Mouse (Mus musculus) adrenal gland, postnatal 36 days (tissue): ENCODE measurements around the gene Fam104a. TPM values are rescaled to one million over a fixed set of nuclear protein-coding genes. Genes with fewer than 3 reads are reported as not detected.

Experiments
- DNase-seq, 2 experiments: peaks; one replicate each; pipeline ENCODE4 v3.0.0; 2021; ENCODE audit warnings: mixed read lengths in 1 of 2
- total RNA-seq, 2 experiments: library from RNA; stranded (reverse); gene quantifications; 2 replicates each; pipeline ENCODE4 v1.2.3; 2021

Fam104a gene
- total RNA-seq, 2 experiments from 2014 or later: 32.0 to 39.7 TPM

DNA sequence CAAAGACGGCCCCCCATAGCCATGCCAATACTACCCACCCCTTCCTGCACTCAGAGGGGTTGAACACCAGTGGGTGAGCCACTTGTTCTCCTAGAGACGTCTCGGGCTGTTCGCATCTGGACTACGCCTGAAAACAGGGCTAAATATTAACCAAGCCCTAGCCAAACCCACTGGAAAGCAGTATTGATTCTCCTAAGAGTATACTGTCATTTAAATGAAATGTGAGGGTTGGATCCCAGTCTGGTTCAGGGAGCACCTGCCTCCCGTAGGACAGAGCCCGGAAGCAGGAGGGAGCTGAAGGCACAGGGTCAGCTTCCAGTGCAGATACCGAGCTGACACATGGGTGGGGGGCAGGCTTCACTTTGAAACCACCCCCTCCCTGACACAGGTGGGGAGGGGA, 52.1 kb downstream of the Fam104a start:
- DNase-seq: no peak

DNA sequence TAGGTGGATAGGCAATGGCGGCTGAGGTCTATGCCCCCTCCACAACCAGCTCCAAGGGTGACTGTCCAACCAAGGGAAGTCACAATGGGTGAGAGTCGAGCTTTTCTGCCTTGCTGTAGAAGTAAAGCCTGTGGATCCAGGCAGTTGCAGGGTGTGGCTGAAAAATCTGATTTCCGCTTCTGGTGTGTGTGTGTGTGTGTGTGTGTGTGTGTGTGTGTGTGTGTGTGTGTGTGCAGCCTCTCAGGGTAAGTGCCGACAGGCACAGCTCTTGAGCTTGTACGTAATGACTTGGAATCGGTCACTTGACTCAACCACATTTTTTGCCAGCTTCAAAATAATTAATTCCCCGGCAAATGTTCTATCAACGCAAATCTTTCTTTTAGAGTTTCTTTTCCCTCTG, 52.7 kb downstream of the Fam104a start:
- DNase-seq: no peak

DNA sequence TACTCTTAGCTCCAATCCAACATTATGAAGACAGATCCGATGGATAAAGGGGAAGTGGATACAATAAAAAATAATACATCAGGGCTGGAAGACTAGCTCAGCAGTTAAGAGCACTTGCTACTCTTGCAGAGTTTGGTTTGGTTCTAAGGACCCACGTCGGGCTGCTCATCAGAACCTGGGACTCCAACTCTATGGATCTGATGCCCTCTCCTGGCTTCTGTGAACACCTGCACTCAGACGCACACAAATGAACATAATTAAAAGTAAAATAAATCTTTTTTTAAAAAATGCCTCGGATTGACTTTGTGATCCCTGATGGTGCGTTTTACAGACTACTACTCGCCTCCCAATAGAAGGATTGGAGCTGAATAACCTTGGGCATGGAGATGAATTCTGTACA, 53.3 kb downstream of the Fam104a start:
- DNase-seq: no peak

DNA sequence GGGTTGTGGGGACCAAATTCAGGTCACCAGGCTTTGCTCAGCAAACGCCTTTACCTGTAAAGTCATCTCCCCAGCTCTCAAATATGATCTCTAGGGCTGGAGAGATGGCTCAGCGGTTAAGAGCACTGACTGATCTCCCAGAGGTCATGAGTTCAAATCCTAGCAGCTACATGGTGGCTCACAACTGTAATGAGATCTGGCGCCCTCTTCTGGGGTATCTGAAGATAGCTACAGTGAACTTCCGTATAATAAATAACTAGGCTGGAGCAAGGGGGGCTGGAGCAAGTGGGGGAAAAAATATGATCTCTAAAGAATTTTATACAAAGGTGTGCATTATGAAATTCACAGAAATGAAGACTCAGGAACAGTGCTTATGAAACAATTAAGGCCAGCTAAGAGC, 56.2 kb downstream of the Fam104a start:
- peak in 1 of 2 experiments; percentile 41 for DNase-seq

- DNase-seq: no peak
These were observed 58.5 kb downstream of the Fam104a start for GRCm38 (mm10) chr11:113625437-113625836.

DNA sequence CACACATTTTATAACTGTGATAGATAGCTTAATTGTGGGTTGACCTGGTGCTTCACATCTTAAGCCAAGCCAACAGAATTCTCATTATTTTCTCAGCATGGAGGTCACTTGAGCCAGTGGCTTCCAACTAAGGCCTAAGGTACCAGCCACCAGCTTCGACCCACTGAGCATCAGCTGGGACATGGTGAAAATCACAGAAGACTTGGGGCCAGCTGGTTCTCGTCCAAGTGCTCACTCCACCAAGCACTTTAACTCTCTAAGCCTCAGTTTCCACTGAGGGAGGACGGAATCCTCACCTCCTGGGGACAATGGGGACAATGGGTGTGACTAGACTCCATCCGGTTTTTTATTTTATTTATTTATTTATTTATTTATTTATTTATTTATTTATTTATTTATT, 61.9 kb downstream of the Fam104a start:
- no peak for DNase-seq

GRCm38 (mm10) chr11:113621001-113621400, 63.0 kb downstream of the Fam104a start:
- DNase-seq: no peak

DNA sequence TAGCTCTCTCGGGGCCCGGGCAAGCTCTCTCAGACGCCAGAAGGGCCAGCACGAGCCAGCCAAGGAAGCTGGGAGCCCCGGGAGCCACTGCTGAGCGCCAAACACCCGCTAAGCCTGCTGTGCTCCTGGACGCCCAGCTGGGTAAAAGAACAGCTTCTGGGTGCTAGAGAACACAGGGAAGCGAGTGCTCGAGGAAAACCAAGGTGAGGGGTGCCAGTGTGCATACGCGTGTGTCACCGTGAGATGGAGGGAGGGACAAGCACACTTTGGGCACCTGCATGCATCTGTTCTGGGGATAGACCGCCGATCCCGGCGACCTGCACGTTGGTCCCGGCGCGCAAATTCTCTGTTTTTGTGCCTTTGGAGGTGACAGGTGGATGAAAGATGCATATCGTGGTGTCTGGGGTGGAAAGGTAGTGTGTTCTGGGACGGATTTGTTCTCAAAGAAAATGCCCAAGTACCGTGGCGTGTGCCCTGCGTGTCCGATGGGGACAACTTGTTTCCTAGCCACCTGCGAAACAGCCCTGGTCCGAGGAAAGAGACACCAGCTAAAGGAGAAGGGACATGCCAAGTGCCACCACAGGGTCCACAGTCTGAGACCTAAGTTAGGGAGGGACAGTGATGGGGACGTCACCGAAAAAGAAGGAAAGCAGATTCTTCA, 64.4 kb downstream of the Fam104a start:
- DNase-seq: no peak

DNA sequence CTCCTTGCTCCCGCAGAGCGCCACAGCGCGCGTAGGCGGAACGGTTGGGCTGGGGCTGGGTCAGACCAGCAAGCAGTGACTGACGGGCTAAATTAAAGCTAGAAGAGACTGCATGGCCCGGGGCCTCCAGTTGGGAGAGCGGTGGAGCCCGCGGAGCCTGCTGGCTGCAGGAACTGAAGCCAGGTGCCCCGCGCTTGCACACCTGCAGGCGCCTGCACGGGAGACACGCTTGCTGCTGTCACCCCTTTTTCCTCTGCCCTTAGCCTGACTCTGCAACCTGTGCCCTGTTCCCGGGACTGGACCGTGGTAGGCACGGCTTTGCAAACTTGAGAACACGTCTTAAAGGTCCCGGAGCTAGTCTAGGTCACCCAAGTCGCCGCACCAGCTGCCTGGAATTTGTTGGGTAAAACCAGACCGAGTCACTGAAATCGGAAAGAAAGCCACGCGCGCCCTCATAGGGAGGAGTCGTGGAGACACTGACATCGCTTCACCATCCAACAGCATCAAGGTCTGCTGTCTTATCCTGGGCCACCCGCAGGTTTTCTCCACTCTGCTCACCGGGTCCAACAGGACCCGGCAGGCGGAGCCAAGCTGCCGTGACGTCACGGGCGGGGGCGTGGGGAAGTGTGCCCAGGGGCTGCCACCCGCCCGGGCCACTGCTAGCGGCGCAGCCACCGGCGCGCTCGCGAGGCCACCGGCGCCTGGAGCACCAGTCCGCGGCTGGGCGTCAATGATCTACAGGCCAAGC, 65.1 kb downstream of the Fam104a start, which contains the start of gene Sstr2:
Gene Sstr2 (plus strand): TSS at position 671 of the 748 bp plus-strand sequence.
- DNase-seq: peak; percentile 87 to 90

DNA sequence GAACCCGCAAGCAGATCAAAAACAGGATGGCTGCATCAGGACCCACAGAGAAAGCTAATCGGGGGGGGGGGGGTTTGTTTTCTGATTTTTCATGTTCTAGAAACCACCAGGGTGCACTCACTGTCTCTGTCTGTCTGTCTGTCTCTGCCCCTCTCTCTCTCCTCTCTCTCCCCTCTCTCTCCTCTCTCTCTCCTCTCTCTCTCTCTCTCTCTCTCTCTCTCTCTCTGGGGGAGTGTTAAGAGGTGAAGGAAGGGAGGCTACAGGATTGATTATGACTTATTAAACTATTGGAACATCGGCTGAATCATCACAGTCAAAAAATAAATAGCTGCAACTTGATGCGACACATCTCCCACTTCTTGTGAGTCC, 65.7 kb downstream of the Fam104a start:
- DNase-seq: no peak

DNA sequence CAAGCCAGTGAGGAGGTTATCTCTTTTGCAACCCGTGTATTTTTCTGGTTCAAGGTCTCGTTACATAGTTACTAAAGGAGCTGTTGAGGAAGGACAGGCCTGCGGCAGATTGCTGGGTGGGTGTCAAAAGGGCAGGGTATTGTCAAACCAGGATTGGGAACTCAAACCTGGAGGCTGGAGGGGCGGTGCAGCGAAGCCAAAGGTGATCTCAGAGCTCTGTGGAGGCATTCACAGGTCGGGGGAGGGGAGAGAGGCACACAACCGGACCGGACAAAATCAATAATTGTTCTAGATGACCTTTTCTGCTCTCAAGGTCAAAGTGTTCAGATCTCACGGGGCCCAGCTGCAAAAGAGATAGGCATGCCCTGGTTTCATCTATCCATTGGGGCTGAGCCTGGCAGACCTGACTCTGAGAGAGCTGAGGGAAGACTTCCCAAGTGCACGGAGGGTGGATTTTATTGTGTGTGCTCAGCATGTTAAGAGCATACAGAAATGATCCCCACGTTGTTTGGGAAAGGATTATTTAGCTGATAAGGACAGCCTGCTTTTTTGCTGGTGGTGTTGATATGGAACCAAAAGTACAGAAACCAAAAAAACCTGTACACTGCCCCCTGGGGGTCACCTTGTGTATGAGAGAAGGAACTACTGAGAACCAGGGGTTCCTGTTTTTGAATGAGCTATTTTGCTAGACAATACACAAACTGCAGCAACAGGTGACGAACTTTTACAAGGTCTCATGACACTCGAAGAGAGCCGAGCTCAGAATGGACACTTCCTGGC, 66.6 kb downstream of the Fam104a start:
- DNase-seq: peak; percentile 66 to 84

GRCm38 (mm10) chr11:113614476-113614875, 69.5 kb downstream of the Fam104a start:
- no peak for DNase-seq

GRCm38 (mm10) chr11:113611664-113612611, 72.0 kb downstream of the Fam104a start:
- peak; percentile 55 to 76 for DNase-seq

Other genes with a start within 250 kb of the Fam104a start
- gene Sstr2, start 64.8 kb downstream of the Fam104a start, total RNA-seq: 1 to 10 TPM; 1.6 to 3.9 TPM
- gene Cog1, start 35.0 kb downstream of the Fam104a start, total RNA-seq: 10 to 100 TPM; 35.4 to 39.5 TPM
- 10 to 100 TPM; 27.4 to 27.7 TPM for gene Slc39a11, start 34.1 kb downstream of the Fam104a start, total RNA-seq
- 10 to 100 TPM; 13.4 to 18.7 TPM for gene D11Wsu47e, start 257 bp upstream of the Fam104a start, total RNA-seq
- under 1 TPM; 0.23 to 0.76 TPM for gene Cpsf4l, start 25.9 kb upstream of the Fam104a start, total RNA-seq
- gene Cdc42ep4, start 67.7 kb upstream of the Fam104a start, total RNA-seq: 100 to 1,000 TPM; 128 to 136 TPM